Mouse (Mus musculus) lung, postnatal 0 days (tissue): Measurements from ENCODE around the gene AU021092. TPM values are rescaled to one million over a fixed set of nuclear protein-coding genes. Genes with fewer than 3 reads are reported as not detected.

Source experiments
- ATAC-seq: fragments of 200-750 bp; cut with Nextera tagmentation; 2 replicates; pipeline ENCODE4 v1.8.0; 2017; ENCODE audit warnings: moderate library complexity
- DNase-seq: peaks from one replicate; pipeline ENCODE4 v3.0.0-alpha.2; 2016; ENCODE audit warnings: low spot score
- H3K27ac ChIP-seq: fragments of 300-500 bp; sonication (generic); 2 replicates; pipeline ENCODE4 v1.5.1; 2014; ENCODE audit warnings: antibody characterized with exemption, mild to moderate bottlenecking, low read length, mixed read lengths
- H3K27me3 ChIP-seq: fragments of 300-500 bp; sonication (generic); replicated peaks from 2 replicates; pipeline ENCODE4 v1.6.1; 2014; ENCODE audit warnings: low read length, mixed read lengths; ENCODE audit not compliant: insufficient read depth
- H3K36me3 ChIP-seq: fragments of 300-500 bp; sonication (generic); 2 replicates; pipeline ENCODE4 v1.6.1; 2014; ENCODE audit warnings: low read length, mixed read lengths; ENCODE audit not compliant: insufficient read depth
- H3K4me1 ChIP-seq: fragments of 300-500 bp; sonication (generic); 2 replicates; pipeline ENCODE4 v1.6.1; 2014; ENCODE audit warnings: antibody characterized with exemption, low read depth, low read length, mixed read lengths; ENCODE audit not compliant: insufficient read depth
- H3K4me2 ChIP-seq: fragments of 300-500 bp; sonication (generic); replicated peaks from 2 replicates; pipeline ENCODE4 v1.6.1; 2014; ENCODE audit warnings: low read depth, mild to moderate bottlenecking, low read length, moderate library complexity, mixed read lengths
- H3K4me3 ChIP-seq: fragments of 300-500 bp; sonication (generic); 2 replicates; pipeline ENCODE4 v1.5.1; 2014; ENCODE audit warnings: low read depth, low read length
- H3K9ac ChIP-seq: fragments of 300-500 bp; sonication (generic); replicated peaks from 2 replicates; pipeline ENCODE4 v1.6.1; 2014; ENCODE audit warnings: low read depth, mild to moderate bottlenecking
- H3K9me3 ChIP-seq: fragments of 300-500 bp; sonication (generic); 2 replicates; pipeline ENCODE4 v1.6.1; 2016; ENCODE audit warnings: low read length, mixed read lengths
- CTCF ChIP-seq: IDR thresholded peaks from 2 replicates; pipeline ENCODE4 v1.5.1; 2016; ENCODE audit warnings: antibody characterized with exemption, mild to moderate bottlenecking
- EP300 ChIP-seq: IDR thresholded peaks from 2 replicates; pipeline ENCODE4 v1.6.1; 2016; ENCODE audit warnings: antibody characterized with exemption, mild to moderate bottlenecking, control low read depth
- WGBS: fragments of 180-500 bp; shearing (Covaris S2); extraction: QIAGEN DNeasy Blood & Tissue Kit; methylation state at CpG from one replicate; pipeline ENCODE4 v1.1.7; 2014; 5-methylcytosine and 5-hydroxymethylcytosine counted together
- polyA plus RNA-seq: library from polyadenylated mRNA; unstranded; fragments of >200 nt; fragmentation: Nextera tagmentation; extraction: Ambion mirVana; gene quantifications from 2 replicates; pipeline ENCODE4 v1.2.1, GENCODE M21; 2015

The AU021092 gene
- polyA plus RNA-seq, 1 experiment from 2014 or later = 169 TPM

- Histone ChIP-seq H3K27ac (no peak overlapping the region), H3K4me3 (no peak overlapping the region), H3K9me3 (no peaks in the 10 kb centered on the region), H3K4me2 (no peak overlapping the region), H3K9ac (no peak overlapping the region), H3K4me1 (no peaks in the 10 kb centered on the region; the same call in 1 of the 2 replicates), H3K36me3 (no peaks in the 10 kb centered on the region), H3K27me3 (no peaks in the 10 kb centered on the region)
- DNase-seq (no peak), ATAC-seq (no peak)
- WGBS = 60% methylated on average over 5 of the region's 5 CpGs
- no peak for TF ChIP-seq EP300
- no peak for TF ChIP-seq CTCF
Observed at GRCm38 (mm10) chr16:5217341-5218133, 4.6 kb downstream of the AU021092 start.

- H3K4me2 ChIP-seq = no peak overlapping the region
- H3K36me3 ChIP-seq = no peaks in the 10 kb centered on the region
- H3K4me1 ChIP-seq = no peaks in the 10 kb centered on the region; the same call in 1 of the 2 replicates
- no peak overlapping the region for H3K9ac ChIP-seq
- H3K27me3 ChIP-seq = no peaks in the 10 kb centered on the region
- TF ChIP-seq EP300 (no peak), CTCF (no peak)
- WGBS = 46% methylated on average over 6 of the region's 6 CpGs
- DNase-seq (no peak), ATAC-seq (no peak)
- no peaks in the 10 kb centered on the region for H3K9me3 ChIP-seq
- H3K4me3 ChIP-seq = no peak overlapping the region
- no peak overlapping the region for H3K27ac ChIP-seq
Observed at GRCm38 (mm10) chr16:5216686-5217085, 5.4 kb downstream of the AU021092 start.

- Histone ChIP-seq H3K9ac (no peak overlapping the region), H3K36me3 (no peaks in the 10 kb centered on the region), H3K4me2 (no peak overlapping the region), H3K9me3 (no peaks in the 10 kb centered on the region), H3K4me1 (no peaks in the 10 kb centered on the region; the same call in 1 of the 2 replicates), H3K27me3 (no peaks in the 10 kb centered on the region), H3K27ac (no peak overlapping the region), H3K4me3 (no peak overlapping the region)
- DNase-seq = no peak
- whole genome bisulfite sequencing = 92% methylated on average over 2 of the region's 2 CpGs
- no peak for ATAC-seq
- no peak for TF ChIP-seq EP300
- no peak for TF ChIP-seq CTCF
Observed at GRCm38 (mm10) chr16:5214126-5214525, 8.0 kb downstream of the AU021092 start.

GRCm38 (mm10) chr16:5212150-5212549, 9.9 kb downstream of the AU021092 start:
- 76% methylated on average over 3 of the region's 3 CpGs for WGBS
- no peak for ATAC-seq
- no peak overlapping the region for H3K9ac ChIP-seq
- H3K4me1 ChIP-seq = no peaks in the 10 kb centered on the region; the same call in 1 of the 2 replicates
- H3K27ac ChIP-seq = no peak overlapping the region
- no peaks in the 10 kb centered on the region for H3K9me3 ChIP-seq
- no peak for DNase-seq
- no peaks in the 10 kb centered on the region for H3K36me3 ChIP-seq
- no peaks in the 10 kb centered on the region for H3K27me3 ChIP-seq
- no peak overlapping the region for H3K4me2 ChIP-seq
- TF ChIP-seq CTCF (no peak), EP300 (no peak)
- no peak overlapping the region for H3K4me3 ChIP-seq

GRCm38 (mm10) chr16:5210365-5210764, 11.7 kb downstream of the AU021092 start:
- no peaks in the 10 kb centered on the region for H3K27me3 ChIP-seq
- H3K4me3 ChIP-seq = no peak overlapping the region
- ATAC-seq (no peak; the same call in 1 of the 2 replicates), DNase-seq (no peak)
- no peak overlapping the region for H3K4me2 ChIP-seq
- 72% methylated on average over 2 of the region's 2 CpGs for WGBS
- H3K36me3 ChIP-seq = no peaks in the 10 kb centered on the region
- no peaks in the 10 kb centered on the region for H3K9me3 ChIP-seq
- no peak overlapping the region for H3K27ac ChIP-seq
- no peak for TF ChIP-seq EP300
- no peak for TF ChIP-seq CTCF
- H3K9ac ChIP-seq = no peak overlapping the region
- no peaks in the 10 kb centered on the region for H3K4me1 ChIP-seq

GRCm38 (mm10) chr16:5206051-5206450, 16.0 kb downstream of the AU021092 start:
- ATAC-seq (no peak), DNase-seq (no peak)
- Histone ChIP-seq H3K27me3 (no peaks in the 10 kb centered on the region), H3K36me3 (no peaks in the 10 kb centered on the region), H3K9me3 (no peaks in the 10 kb centered on the region), H3K4me2 (no peak overlapping the region), H3K4me1 (0 out of 2 replicates have a peak, but pooled peaks cover 5% of the 10 kb centered on the region), H3K4me3 (no peak overlapping the region), H3K27ac (no peak overlapping the region), H3K9ac (no peak overlapping the region)
- TF ChIP-seq CTCF (no peak), EP300 (no peak)
- 61% methylated on average over 5 of the region's 5 CpGs for WGBS
